Mouse (Mus musculus): ENCODE data around the gene Zp1.

The Zp1 gene

GRCm38 (mm10) chr19:10926123-10926621 is 5.7 kb upstream of the Zp1 start:
- in situ Hi-C loops (cut with MboI; ENCODE audit: low sequenced_read_pairs), result no loop called here

DNA sequence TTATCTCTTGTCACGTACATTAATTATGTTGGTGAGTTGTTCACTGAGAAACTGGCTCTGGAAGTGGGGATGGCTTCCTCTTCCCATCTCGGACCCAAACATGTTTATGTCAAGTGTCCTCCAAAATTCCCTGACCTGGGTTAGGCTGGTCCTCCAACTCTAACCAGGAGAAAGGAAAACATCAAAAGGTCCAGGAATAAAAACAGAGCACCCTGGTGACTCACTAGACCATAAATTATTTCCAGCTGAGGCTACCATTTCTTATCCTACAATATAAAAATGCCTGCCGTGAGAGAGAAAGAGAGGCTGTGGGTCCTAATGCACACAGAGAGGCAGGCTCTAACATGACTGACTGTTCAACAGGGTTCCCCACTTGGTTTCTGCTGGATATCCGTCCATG is 3.8 kb upstream of the Zp1 start:
- in situ Hi-C loops (cut with MboI; ENCODE audit: low sequenced_read_pairs), result no loop called here

- in situ Hi-C loops (cut with MboI; ENCODE audit: low sequenced_read_pairs), result no loop called here
These were observed 626 bp upstream of the Zp1 start for GRCm38 (mm10) chr19:10921058-10921457.

GRCm38 (mm10) chr19:10918321-10918991 is 2.0 kb downstream of the Zp1 start:
- in situ Hi-C loops (cut with MboI; ENCODE audit: low sequenced_read_pairs), result no loop called here

DNA sequence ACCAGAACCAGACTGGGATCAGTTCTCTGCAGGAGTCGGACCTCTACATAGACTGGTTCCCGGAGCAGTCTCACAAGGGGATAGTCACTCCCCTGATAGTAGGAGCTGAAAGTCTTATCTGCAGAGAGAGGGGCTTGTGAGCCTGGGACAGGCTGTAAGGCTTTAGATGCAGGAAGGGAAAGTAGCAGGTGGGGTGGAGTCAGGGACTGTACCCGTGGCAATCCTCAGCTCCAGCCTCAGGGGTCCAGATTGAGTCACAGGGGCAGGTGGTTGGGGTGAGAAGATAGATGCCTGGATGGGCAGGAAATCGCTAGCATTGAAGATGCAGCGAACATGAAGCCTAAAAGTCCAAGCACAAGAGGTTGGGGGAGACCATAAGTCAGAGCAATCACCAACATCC is 3.9 kb downstream of the Zp1 start:
- in situ Hi-C loops (cut with MboI; ENCODE audit: low sequenced_read_pairs), result no loop called here

GRCm38 (mm10) chr19:10914870-10915269 is 5.6 kb downstream of the Zp1 start:
- in situ Hi-C loops (cut with MboI; ENCODE audit: low sequenced_read_pairs), result loop anchor here (5.0 kb wide), 1 partner anchor 37 kb away; no protein-coding TSS in a partner anchor

DNA sequence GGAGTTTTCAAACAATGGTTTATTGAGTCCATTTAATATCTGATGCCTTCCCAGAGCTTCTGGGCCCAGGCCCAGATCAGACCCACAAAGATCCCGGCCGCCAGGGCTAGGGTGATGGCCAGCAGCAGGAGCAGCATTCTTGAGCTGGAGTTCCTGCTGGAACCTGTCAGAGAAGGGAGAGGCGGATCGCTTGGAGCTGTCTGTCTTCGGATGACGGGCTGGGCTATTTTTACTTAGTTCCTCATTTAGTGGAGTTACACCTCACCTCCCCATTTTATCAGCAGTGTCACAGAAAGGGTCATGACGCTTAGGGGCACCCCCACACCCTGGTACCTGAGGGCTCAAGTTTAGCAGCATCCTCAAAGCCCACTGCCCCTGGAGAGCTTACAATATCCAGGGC is 6.1 kb downstream of the Zp1 start:
- in situ Hi-C loops (cut with MboI; ENCODE audit: low sequenced_read_pairs), result loop anchor here (5.0 kb wide), 1 partner anchor 38 kb away; no protein-coding TSS in a partner anchor

DNA sequence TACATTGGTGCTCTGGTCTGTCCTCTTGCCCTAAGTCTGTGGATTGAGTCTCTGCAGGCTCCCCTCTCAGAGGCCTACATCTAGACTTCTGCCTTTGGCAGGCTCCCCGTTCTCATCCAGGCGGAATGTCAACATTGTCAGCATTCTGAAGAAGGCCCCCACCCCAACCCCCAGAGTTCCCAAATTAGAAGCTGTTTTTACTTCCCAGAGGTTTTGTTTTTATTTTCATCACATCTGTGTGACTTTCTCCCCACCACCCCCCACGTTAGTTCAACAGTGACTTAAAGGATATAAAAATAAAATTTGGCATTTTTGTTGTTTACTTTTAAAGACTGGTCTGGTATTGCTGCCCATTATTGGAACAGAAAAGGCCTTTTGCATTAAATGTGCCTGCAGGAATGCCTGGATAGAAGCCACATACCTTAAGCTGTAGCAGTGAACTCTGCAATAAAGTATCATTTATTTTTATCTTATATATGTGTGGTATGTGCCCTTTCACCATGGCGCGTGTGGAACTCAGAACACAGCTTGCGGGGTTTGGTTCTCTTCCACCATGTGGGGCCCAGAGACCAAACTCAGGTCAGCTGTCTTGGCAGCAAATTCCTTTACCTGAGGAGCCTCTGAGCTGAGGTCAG is 11.2 kb downstream of the Zp1 start:
- in situ Hi-C loops (cut with MboI; ENCODE audit: low sequenced_read_pairs), result no loop called here

- in situ Hi-C loops (cut with MboI; ENCODE audit: low sequenced_read_pairs), result no loop called here
These were observed 12.5 kb downstream of the Zp1 start for GRCm38 (mm10) chr19:10907891-10908290.

- in situ Hi-C loops (cut with MboI; ENCODE audit: low sequenced_read_pairs), result no loop called here
These were observed 14.8 kb downstream of the Zp1 start for GRCm38 (mm10) chr19:10905728-10906000.

DNA sequence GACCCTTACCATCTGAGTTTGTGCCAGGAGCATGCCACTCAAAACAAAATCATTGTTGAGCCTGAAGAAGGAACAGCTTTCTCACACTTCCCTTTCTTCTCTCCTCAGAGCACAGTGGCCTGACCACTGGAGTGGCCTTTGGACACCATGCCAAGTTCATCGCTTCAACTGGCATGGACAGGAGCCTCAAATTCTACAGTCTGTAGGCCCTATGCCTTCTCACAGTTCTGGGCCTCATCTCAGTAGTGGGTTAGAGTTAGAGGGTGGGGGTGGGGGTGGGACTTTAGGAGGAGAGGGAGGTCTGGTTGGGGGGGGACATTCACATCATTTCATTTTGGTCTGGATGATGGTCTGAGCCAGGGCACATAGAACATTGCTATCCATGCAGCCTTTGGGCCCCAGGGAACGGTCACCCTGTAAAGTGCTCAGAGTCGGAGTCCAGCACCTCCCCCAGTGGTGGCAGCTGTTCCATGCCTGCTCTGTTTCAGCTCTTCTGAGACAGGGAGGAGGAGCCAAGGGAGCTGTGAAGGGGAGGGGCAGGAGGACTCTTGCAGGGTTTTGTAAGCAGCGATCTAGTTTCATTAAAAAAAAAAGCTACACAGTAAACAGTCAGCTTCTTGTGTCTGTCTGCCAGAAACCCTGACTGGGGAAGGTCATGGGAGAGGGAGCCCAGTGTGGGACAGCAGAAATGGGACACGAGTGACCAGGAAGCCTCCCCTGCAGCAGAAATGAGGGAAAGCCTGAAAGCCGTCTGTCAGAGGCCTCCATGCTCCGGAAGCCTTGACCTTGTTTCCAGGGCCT is 15.3 kb downstream of the Zp1 start:
- in situ Hi-C loops (cut with MboI; ENCODE audit: low sequenced_read_pairs), result no loop called here

DNA sequence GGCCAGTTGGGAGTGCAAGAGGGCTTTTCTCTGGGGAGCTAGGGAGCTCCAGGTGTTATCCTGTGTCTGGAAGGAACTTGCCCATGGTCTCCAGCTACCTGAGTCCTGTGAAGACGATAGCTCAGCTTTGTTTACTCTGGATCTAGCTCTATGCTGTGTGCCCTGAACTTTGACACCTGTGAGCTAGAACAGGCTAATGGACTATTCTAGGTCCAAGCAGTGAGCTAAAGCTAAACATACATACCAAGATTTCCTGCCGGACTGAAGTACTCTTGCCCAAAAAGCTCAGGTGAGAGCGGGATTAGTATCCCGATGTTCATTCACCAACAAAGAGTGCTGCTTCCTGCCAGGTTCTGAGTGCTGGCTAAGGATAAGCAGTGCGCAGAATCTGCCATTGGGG is 15.9 kb downstream of the Zp1 start:
- in situ Hi-C loops (cut with MboI; ENCODE audit: low sequenced_read_pairs), result no loop called here

DNA sequence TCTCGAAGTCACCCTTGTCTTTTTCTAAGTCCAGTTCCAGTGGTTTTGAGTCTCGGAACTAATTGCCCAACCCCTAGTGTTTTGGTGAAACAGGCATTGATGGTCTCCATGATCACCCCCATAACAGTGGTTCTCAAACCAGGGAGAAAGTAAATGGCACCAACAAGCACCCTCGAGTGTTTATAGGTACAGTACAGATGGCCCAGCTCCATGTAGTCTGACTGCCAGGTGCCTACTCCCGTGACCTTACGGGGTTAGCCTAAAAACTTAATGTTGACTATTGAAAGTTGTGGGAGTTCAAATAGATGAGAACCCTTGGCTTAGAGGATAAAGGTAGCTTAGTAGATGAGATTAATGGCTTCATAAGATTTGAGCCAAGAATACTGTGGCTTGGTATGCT is 19.4 kb downstream of the Zp1 start:
- in situ Hi-C loops (cut with MboI; ENCODE audit: low sequenced_read_pairs), result no loop called here

DNA sequence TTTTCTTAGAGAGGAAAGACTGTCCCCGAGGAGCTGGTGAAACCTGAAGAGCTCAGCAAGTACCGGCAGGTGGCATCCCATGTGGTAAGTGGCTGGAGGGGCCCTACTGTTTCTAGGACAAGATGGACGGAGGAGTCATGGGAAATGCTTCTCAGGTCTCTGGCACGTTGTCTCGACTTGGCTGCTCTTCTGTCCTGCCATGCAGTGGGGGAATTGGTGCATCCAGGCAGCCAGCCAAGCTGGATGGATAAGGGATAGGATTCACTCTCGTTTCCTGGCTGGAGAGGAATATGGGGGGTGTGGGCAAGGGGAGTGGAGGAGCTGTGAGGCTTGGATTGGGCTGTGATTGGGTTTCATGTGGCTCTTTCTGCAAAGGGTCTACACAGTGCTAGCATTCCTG is 20.1 kb downstream of the Zp1 start:
- in situ Hi-C loops (cut with MboI; ENCODE audit: low sequenced_read_pairs), result no loop called here

- in situ Hi-C loops (cut with MboI; ENCODE audit: low sequenced_read_pairs), result no loop called here
These were observed 22.9 kb downstream of the Zp1 start for GRCm38 (mm10) chr19:10897491-10897890.

- in situ Hi-C loops (cut with MboI; ENCODE audit: low sequenced_read_pairs), result no loop called here
These were observed 23.6 kb downstream of the Zp1 start for GRCm38 (mm10) chr19:10896849-10897248.

GRCm38 (mm10) chr19:10895708-10896107 is 24.7 kb downstream of the Zp1 start:
- in situ Hi-C loops (cut with MboI; ENCODE audit: low sequenced_read_pairs), result no loop called here

GRCm38 (mm10) chr19:10895016-10895528 is 25.4 kb downstream of the Zp1 start, which contains the start of gene Prpf19:
Prpf19 (plus strand) TSS chr19:10895231.
- in situ Hi-C loops (cut with MboI; ENCODE audit: low sequenced_read_pairs), result no loop called here

- in situ Hi-C loops (cut with MboI; ENCODE audit: low sequenced_read_pairs), result no loop called here
These were observed 28.2 kb downstream of the Zp1 start for GRCm38 (mm10) chr19:10892201-10892600.

DNA sequence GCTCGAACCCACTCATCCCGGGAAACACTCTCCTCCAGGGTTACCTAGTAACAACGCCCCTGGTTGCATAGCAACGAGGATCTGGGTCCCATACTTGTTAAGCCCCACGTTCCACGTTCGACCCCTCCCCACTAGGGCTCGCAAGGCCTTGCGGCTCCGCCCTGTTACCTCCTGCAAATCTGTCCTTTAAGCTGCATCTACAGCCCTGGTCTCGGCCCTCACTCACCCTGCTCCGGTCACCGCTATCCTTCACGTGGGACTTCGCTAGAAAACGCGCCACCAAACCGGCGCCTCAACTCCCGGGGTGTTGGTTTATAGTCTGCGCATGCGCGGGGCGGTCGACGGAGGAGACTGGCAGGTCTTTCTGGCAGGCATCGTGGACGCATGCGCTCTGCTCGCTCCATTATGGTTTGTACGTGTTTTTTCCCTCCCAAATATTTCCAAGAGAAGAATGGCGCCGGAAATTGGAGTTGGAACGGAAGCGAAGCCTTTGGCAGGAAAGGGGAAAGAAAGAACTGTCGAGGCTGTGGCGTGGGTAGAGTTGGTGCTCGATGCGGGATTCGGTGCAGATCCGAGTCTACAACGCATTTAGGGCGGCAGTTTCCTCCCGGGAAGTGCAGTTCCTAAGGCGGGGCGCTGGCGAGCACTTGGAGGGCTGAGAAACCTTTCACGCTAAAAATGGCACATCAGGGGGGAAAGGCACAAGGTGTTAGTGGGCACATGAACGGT is 38.8 kb downstream of the Zp1 start, which contains the start of gene Tmem109:
Gene Tmem109, minus strand, starts transcription at position 576 of the 729 bp plus-strand sequence.
- in situ Hi-C loops (cut with MboI; ENCODE audit: low sequenced_read_pairs), result no loop called here

DNA sequence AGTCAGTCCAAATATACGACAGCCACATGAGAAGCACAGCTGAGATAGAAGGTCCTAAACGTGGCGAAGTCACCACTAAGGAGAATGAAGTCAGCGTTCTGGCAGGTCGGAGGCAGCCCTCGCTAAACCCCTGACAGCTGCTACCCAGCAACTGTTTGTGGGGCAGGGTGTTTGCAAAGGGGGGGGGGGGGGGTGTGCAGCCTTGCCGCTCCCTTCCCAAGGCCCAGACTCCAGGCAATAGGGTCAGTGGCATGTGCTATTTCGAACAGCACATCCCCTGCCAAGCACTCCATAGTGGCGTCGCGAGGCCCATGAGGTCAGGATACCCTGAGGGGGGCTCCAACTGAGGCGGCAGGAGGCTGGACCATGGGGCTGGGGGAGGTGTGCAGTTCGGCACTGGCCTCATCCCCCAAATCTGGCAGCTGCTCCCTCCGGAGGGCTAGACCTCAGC is 39.4 kb downstream of the Zp1 start:
- in situ Hi-C loops (cut with MboI; ENCODE audit: low sequenced_read_pairs), result no loop called here

All from CH12F3 (cell line).